In the genomic region with DNA sequence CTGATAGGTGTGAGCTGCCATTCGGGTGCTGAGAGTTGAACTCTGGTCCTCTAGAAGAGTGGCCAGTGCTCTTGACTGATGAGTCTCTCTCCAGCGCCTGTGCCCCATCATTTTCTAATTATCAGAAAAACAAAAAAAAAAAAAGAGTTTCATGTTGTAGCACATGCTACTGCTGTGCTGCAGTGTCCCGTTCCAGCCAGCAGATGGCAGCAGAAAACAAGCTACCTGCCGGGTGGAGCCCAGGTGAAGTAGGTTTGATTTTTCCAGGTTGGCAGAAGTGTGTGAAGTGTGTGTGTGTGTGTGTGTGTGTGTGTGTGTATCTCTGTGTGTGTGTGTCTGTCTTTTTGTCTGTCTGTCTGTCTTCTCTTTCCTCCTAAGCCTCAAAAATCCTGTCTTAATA, we compare ENCODE assay signal across 9 mouse cellular contexts. TPM values are rescaled to one million over a fixed set of nuclear protein-coding genes. Genes with fewer than 3 reads are reported as not detected.
A peak's percentile ranks its signal among the peaks of the same experiment; 100 is the strongest.
DNase-seq lines count a peak whose midpoint lies in the region; ATAC-seq lines count a peak whose summit lies in the region.
"Had no signal": no experiment of that assay in that cellular context is flagged by ENCODE, and none has a peak within 500 bp of the region (broad histone marks: within the 10 kb centered on the region; RNA-seq: fewer than 3 reads in every experiment).

No protein-coding gene starts in this region.

- no peak overlapping the region for H3K4me3 ChIP-seq in neural tube, embryonic 15.5 days (replicated peaks)
- H3K4me3 ChIP-seq: hindbrain, embryonic 15.5 days had no signal

- 0 out of 2 replicates have a peak, but pooled peaks cover 3% of the 10 kb centered on the region for H3K4me1 ChIP-seq in neural tube, embryonic 15.5 days

- H3K4me2 ChIP-seq in neural tube, embryonic 15.5 days = no peak overlapping the region
- H3K4me2 ChIP-seq: hindbrain, embryonic 15.5 days had no signal

- H3K27ac ChIP-seq in neural tube, embryonic 15.5 days (replicated peaks) = no peak overlapping the region
- H3K27ac ChIP-seq: hindbrain, embryonic 15.5 days had no signal

- DNase-seq in CD4-positive, CD25-positive, alpha-beta regulatory T cell, adult 2 months (ENCODE audit: low read depth, low spot score) = peak; percentile 67
- DNase-seq in neural tube, embryonic 10.5 days (ENCODE audit: extremely low spot score, low spot score) = peak; percentile 73
- peak; percentile 64 for DNase-seq in embryo, embryonic 11 days
- DNase-seq in layer of hippocampus, adult 11-12 months (ENCODE audit: low spot score) = peak; percentile 62
- DNase-seq in lung, postnatal 36 days = peak; percentile 84
- peak; percentile 63 for DNase-seq in splenic B cell, adult 2 months (ENCODE audit: low read depth, low spot score)

- no peaks in the 10 kb centered on the region for H3K9me3 ChIP-seq in neural tube, embryonic 15.5 days (replicated peaks)
- H3K9me3 ChIP-seq: hindbrain, embryonic 15.5 days had no signal

- peaks cover 16% of the 10 kb centered on the region; the same call in 1 of the 2 replicates for H3K27me3 ChIP-seq in neural tube, embryonic 15.5 days (replicated peaks)
- H3K27me3 ChIP-seq in splenic B cell, adult 2 months (ENCODE audit: control insufficient read depth, insufficient read depth, low read length, poor library complexity, severe bottlenecking) = no peaks in the 10 kb centered on the region

- no peak for ATAC-seq in CD4-positive, CD25-positive, alpha-beta regulatory T cell, adult 4 months
- ATAC-seq in neural tube, embryonic 15.5 days (ENCODE audit: low FRiP score) = no peak

- no peaks in the 10 kb centered on the region for H3K36me3 ChIP-seq in neural tube, embryonic 15.5 days
- H3K36me3 ChIP-seq in splenic B cell, adult 2 months (ENCODE audit: control insufficient read depth, insufficient read depth, low read length, poor library complexity, severe bottlenecking) = no peaks in the 10 kb centered on the region
- H3K36me3 ChIP-seq: hindbrain, embryonic 15.5 days had no signal

- H3K9ac ChIP-seq in neural tube, embryonic 15.5 days (replicated peaks) = no peak overlapping the region
- H3K9ac ChIP-seq: hindbrain, embryonic 15.5 days had no signal

- 13% methylated on average over 4 of the region's 4 CpGs for WGBS in neural tube, embryonic 15.5 days

RNA-seq across cellular contexts. Expression of a gene that starts 41.9 kb away (rescaled TPM):
- not detected for polyA plus RNA-seq in CD4-positive, CD25-positive, alpha-beta regulatory T cell, adult 4 months (2017; shearing (Covaris generic))
- 7.9 and 8.5 TPM in 2 replicates for polyA plus RNA-seq in neural tube, embryonic 15.5 days (2015; fragmentation: Nextera tagmentation; extraction: Ambion mirVana)
